Mouse (Mus musculus) WW6 (cell line): Measurements from ENCODE around the gene Zfp770.
"Not testable (repeated sequence)": the region's sequence is repeated elsewhere in the genome, so short reads cannot be mapped to it uniquely, and the experiment has no call there.

Experiments used
- DNase-seq: peaks from one replicate; pipeline ENCODE4 v3.0.0-alpha.2; 2013; ENCODE audit warnings: low read depth, low spot score

Gene Zfp770

DNA sequence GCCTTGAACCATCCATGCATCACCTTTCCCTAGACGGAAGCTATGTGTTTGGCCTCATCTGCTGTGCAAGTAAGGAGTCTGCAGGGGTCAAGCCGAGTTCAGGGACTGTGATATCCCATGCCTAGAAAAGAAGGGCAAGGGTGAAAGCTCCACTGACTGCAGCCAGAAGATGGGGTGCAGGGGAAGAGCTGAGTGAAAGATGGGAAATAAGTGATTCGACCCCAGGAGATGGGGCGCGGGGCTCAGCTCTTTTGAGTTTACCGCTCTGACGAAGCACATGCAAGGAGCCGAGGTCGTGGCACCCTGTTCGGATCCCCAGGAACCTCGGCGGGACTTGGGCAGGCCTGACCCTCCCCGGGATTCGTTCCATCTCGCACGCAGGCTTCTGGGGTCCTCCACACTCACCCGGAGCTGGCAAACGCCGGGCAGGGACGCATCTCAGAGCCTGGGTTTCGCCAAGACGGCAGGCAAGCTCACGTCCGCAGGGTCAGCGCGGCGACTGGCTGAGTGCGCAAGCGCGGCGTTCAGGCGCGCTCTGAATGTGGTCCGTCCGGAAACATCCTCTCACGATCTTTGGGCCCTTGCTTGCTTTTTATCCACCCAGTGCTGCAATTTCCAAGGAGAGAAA is at the start of gene Zfp770:
Gene Zfp770 (minus strand): TSS at position 538 of the 628 bp plus-strand sequence.
- peak; percentile 52 for DNase-seq

DNA sequence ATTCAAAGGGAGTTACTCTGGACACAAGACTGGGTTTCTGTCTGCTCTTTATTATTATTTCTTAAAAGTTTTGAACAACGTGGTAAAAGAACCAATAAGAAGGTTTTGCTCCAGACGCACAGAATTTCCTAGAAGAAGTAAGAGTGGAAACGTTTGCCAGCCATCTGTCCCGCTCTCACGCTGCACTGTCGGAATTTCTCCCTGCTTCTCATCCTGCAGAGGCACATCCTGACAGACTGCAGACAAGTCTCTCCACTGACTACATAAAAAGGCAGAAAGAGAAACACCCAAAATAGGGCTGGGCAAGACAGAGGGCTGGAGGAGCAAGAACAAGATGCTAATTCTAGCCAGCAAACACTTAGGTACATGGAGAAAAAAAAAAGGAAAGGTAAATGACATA is 48.2 kb upstream of the Zfp770 start:
- no peak for DNase-seq

DNA sequence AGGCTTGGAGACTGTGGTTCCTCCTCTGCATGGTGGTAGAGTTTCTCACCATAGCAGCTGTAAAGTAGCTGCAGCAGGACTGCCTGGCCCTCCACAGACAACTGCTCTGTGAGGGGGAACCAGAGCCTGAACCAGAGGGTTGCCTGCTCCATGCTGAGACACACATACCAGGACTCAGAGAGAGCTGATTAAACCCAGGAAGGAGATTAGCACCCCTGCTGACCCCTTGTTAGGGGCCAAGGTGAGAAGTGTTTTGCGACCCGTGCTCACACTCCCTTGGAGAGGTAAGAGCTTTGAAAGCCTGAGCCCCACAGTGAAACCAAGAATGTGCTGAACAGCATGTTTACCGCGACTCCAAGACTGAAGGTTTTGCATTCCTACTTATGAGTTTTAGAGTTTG is 36.4 kb upstream of the Zfp770 start:
- DNase-seq: no peak

DNA sequence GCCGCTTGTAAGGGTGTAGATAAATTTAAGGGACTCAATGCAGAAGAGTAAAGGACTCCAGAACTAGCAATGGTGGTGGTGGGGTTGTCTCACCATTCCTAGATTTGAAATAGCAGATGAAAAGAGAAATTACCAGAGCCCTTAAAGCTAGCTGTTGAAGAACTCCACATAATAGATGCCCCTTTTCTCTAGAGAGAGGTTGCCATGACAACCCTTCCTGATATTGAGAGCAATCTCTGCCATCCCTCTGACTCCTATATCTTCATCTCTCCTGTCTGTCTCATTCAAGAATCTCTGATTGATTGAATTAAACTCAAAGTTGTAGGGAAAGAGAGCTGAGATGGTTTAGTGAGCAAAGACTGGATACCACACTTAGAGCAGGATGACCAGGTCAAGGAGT is 35.3 kb upstream of the Zfp770 start:
- DNase-seq: no peak

DNA sequence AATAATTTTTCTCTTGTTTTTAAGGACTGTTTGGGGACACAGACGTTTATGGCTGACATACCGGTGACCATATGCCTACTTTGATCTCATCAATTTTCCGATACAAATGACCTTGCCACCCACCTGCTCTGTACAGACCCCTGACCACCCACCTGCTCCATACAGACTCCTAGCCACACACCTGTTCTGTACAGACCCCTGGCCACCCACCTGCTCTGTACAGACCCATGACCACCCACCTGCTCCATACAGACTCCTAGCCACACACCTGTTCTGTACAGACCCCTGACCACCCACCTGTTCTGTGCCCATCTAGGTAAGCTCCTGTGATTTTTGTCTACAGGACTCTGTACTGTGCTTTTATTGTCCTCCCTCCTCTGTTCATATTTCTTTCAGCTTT is 34.3 kb upstream of the Zfp770 start:
- DNase-seq: no peak

DNA sequence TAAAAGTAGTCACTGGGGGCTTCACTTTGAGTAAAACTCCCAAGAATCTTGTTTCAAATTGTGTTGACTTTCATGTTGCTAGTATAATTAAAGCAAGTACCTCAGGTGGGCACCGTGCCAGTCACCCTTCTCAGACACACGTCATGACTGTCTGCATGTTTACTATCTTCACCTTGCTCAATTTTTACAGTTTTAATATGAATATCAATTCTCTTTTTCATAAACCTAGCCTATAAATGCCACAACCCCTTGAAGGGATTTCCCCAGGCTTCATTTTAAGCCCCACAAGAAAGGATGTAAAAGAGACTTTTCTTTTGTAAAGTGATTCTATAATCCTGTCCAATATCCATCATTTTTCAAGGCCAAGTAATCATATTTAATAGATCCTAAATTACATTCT is 30.0 kb upstream of the Zfp770 start:
- no peak for DNase-seq

DNA sequence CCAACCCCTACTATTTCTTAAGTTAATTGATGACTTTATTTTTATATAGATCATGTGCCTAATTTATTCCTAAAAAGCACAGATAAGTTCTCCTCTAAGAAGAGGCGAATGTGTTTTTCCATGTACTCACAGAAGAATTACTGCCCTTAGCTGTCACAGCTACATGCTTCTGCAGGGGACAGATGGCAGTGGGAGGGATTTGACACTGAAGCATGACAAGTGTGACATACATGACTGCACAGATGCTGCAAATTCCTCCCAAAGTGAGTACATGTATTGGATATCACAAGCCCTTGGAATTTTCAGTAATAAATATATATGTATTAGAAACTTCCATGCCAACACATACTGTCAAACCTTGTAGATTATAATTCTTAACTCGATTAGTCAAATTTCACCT is 27.4 kb upstream of the Zfp770 start:
- no peak for DNase-seq

DNA sequence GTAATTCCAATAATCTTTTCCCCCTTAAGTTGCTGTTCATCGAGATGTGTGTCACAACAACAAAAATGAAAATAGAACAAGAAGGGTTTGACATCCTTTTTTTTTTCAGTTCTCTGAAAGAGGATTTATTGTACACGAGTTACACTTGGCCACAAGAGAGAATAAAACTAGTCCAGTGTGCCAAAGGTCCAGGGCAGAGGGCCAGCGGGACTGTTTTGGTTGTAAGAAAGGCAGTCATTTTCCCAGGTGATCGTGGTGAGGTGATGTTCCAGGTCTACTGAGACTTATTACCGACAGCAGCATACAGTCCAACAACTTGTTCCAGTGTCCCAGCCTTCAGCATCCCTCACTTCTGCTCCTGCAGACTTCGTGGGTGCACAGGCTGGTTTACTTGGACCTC is 3.8 kb upstream of the Zfp770 start:
- DNase-seq: no peak

DNA sequence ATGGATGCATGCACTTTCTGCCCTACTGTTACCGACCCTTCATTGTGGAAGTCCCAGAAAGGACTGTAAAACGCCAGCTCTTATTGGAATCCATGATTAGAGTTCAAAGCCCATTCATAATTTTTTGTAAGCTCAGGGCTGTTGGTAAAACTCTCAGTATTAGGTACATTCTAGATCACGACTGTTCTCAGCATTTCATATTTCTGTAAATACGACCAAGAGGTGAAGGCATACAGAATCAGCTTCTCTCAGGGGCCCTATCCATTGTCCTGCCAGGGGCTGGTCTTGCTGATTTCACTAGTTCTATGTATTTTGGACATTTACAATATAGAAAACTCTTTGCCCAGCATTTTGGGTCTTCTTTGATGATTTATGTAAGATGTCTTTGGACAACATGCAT is 305 bp upstream of the Zfp770 start:
- DNase-seq: no peak

DNA sequence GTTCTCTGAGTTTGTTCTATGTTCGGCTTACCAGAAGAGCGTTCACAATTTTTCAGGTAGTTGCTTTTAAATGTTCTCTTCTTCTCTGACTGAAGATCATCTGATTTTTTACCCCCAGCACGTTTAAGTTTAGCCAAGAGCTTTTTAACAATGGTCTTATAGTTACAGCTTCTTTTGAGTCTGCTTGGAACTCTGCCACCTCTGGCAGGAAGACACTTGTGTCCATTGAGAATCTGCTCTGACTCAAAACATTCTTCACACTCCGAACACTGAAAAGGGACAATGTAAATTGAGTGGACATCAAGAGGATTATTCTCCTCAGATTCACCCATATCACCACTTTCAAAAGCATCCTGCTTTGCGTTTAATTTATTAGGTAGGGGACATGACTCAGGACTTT is 4.8 kb downstream of the Zfp770 start:
- no peak for DNase-seq

DNA sequence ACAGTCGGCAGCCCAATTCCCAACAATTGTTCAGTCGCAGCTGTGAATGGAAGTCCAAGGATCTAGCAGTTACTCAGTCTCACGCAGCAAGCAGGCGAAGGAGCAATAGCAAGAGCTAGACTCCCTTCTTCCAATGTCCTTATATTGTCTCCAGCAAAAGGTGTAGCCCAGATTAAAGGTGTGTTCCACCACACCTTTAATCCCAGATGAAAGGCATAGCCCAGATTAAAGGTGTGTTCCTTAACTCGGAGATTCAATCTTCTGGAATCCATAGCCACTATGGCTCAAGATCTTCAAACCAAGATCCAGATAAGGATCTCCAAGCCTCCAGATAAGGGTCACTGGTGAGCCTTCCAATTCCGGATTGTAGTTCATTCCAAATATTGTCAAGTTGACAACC is 14.3 kb downstream of the Zfp770 start, which contains the start of gene Aqr:
Gene Aqr (minus strand): TSS at position 101 of the 400 bp plus-strand sequence.
- not testable (repeated sequence) for DNase-seq

DNA sequence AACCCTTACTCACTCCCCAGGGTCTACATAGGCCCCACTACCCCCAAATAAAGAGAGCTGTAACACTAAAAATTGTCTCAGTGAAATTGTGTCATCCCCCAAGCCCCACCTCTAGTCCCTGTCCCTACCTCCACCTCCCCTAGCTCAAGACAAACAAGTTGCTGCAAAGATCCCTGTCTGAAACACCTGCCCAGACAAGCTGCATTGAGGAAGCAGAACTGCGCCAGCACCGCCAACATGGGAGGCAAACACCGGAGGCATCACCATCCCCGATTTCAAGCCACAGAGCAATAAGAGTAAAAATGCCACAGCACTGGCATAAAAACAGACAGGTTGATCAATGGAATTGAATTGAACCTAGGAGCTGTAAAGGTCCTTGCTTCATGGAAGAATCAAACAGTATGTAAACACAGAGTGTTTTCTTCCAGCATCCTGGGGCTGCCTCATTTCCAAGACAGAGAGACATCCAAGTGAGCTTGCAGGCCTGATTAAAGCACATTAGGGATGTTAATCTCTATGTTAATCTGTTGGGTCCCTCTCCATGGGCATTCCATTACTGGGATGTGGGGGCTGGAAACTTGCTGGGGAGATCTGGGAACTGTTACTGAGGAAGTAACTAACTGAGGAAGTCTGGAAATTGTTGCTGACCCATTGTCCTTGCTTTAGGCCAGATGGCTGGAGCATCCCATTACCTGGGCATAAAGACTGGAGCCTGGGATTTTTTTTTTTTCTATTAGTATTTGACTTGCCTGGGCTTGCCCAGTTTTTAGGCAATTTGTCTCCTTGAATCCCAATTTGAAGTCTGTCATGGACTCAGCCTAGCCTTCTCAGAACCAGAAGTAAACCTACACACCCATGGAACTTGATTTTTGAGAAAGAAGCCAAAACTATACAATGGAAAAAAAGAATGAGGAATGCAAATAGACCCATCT is 23.2 kb downstream of the Zfp770 start:
- DNase-seq: no peak

DNA sequence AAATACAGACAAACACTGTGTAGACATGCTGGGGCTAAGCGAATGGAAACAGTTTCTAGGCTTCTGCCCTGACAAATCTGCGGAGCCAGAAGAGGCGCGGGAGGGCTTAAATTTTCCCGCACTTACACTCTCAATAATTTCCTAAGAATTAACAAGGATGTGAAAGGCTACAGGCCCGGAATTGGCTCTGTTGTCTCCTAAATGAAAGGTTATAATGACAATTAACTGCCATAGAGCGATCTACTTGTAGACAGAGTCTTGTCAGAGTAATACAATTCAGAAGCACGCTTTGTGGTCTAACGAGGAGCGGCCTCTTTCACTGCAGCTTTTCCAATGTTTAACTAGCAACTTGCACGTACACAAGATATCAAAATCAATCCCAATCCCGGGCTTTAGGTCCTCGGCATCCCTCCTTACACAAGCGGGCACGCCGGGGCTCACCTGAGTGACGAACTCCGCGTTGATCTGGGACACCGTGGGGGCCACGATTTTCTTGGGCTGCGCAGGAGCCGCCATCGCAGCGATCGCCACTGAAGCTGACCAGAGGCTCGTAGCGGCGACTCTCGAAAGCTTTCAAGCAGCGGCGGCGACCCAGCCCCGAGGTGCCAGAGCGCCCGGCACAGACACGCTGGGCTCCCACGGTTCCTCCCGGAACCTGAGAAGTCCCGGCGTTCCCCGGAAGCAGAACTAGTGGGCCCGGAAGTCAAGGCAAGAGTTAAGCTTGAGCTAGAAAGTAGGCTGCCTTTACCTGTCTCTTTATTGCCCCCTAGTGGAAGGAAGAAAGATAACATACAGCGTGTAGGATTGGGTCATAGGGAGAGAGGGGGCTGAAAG is 26.4 kb downstream of the Zfp770 start:
- peak; percentile 64 for DNase-seq

DNA sequence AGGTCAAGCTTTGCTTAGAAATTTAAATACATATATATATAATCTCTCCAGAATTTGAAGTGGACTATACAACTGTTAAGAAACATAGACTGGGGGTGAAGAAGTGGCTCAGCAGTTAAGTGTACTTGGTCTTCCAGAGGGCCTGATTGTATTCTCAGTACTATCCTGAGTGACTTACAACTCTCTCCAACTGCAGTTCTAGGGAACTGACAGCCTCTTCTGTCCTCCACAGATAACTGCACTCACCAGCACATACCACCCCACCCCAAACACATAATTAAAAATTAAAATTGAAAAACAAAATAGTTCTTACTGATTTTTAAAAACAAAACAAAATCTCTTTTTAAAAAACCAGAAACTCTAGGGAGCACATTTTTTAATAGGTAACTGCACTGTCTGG is 28.0 kb downstream of the Zfp770 start:
- no peak for DNase-seq

DNA sequence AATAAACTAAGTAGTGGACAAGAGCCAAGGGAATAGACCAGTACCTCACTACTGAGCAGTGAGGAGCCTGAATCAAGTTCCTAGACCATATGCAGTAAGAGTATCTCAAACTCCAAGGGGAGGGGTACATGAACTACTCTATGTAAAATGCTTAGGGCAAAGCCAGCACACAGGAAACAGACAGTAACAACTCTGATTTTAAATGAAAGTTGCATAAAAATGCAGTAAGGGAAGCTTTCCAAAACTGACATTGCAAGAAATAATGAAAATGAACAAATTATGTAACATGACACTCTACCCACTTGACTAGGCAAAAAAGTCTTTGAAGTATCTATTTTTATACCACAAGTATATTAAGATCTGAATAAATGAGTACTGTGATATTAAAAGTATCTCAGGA is 33.4 kb downstream of the Zfp770 start:
- DNase-seq: no peak

DNA sequence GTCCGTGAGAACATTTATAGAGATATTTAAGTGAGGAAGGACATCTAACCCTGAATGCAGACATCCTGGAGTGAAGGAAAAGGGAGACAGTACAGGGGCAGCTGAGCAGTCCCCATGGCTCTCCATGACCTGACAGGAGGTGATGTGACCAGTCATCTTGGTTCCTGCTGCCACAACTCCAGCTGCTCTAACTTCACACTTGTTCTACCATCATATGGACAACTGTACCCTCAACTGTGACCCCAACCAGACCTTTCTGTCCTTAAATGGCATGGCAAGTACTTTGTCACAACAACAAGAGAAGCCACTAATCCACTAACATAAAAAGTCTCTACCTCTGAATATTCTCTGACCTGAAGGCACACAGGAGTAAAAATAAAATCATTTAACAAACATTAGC is 39.3 kb downstream of the Zfp770 start:
- no peak for DNase-seq

DNA sequence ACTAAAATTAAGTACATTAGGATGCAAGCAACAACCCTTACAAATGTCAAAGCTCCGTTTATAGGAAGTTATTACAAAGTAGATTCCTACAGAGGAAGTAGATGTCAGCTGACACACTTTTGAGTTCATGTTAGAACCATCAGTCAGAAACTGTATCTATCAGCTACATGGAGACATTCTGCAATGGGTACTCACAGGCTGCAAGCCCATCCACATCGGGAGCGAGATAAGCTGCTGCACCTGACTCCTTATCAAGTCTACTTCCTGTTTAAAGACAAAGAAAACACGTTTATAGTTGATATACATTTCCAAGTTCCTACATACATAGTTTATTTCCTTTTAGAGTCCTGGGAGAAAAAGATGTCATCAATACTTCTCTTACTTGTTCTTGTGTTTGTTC is 43.9 kb downstream of the Zfp770 start:
- no peak for DNase-seq

DNA sequence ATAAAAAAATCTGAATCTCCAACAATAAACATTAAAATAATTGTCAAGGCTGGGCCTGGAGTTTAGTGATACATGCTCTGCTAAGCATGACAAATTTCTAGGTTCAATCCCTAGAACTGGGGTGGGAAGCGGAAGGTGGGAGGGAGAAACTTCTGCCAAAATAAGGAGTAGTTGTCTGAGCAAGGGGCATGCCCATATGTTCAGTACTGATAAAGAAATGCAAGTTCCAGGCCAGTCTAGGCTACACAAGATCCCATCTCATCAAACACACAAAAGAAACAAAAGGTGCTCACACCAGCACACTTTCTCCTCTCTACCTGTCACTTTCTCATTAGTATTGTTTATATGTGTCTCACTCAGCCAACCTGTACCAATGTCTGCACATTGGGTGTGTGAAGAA is 44.6 kb downstream of the Zfp770 start:
- DNase-seq: no peak

DNA sequence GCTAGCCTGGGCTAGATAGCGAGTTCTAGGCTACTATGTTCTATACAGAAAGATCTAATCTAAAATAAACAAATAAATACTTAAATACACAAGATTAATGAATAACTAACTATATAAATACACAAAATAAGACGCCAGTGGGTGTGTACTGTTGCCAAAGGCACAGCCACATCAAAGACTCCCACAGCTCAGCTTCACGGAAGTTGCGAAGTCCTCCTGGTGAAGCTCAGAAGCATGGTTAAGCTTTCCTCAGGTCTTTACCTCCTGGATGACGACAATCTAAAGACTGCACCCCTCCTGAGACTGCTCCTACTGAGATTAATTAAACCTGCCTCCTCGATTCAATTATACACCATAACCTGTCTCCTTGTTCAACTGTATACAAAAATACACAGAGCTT is 48.0 kb downstream of the Zfp770 start:
- DNase-seq: no peak

DNA sequence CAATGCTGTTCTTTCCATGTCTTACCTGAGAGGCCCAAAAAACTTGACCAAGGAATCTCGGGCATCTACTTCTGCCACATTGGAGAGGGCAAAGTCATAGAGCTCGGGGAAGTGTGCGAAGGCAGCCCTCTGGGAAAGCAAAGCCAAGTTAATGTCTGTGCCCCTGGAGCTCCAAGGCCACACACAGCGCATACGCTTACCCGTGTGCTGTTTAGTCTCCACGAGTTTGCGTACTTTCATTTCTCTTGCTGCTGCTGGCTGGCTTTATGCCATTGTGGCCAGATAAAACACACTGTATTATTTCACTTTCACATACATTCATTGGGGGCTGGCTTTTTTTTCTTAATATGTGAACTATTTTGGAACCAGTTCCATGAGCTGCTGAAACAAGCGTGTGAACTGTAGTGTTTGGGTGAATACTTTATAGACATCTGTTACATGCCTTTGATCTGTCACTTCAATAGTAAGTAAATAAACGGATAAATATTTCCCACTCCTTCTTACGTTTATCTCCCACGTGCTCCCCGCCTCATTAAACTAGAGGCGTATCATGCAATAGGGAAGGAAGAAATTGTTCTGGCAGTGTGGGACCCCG is 54.3 kb downstream of the Zfp770 start:
- DNase-seq: no peak

DNA sequence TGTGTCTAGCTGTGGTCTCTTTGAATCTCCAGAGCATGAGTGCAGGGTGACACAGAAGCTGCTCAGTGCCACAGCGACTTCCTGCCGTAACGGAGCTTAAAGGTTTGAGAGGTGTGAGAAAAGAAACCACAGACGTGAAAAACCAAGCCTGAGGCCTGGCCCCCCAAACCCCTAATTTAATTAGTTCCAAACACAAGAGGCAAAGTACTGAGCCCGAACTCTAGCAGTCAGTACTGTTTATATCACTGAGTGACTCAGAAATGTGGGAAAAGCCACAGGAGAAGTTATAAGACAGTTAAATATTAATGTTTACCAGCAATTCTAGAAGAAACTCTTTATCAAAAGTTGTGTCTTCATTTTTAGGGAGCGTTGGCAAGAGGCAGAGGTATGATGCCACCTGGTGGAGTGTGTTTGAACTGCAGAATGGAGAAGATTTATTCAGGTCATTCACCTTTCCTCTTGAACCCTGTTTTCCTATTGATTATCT is 55.9 kb downstream of the Zfp770 start:
- peak; percentile 14 for DNase-seq

DNA sequence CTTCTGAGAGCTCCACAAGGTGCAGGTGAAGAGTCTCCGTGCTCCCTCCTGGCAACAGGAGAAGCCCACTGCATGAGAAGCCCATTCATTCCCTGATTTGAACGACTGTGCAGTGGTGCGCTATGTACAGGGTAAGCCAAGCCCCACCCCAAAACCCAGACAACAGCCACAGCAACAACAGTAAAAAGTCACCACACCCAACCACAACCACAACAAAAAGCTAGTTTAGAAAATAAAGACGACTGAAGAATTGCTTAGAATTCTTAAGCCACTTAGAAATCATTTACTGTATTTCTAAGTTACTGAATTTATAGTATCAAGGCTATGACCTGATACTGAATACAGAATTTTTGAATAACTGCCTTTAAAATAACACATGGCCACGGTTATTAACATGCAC is 56.4 kb downstream of the Zfp770 start:
- DNase-seq: no peak
